In genomic region chr8:110665000-110665399, GRCm38 (mm10) we compare ENCODE assay signal across 11 mouse cellular contexts. TPM values are rescaled to one million over a fixed set of nuclear protein-coding genes. Genes with fewer than 3 reads are reported as not detected.
A peak's percentile ranks its signal among the peaks of the same experiment; 100 is the strongest.
DNase-seq lines count a peak whose midpoint lies in the region; ATAC-seq and TF ChIP-seq lines count a peak whose summit lies in the region.
"Had no signal": no experiment of that assay in that cellular context is flagged by ENCODE, and none has a peak within 500 bp of the region (broad histone marks: within the 10 kb centered on the region; RNA-seq: fewer than 3 reads in every experiment).

No protein-coding gene starts in this region.

- 0 out of 2 replicates have a peak, but pooled peaks cover 9% of the 10 kb centered on the region for H3K36me3 ChIP-seq in embryonic facial prominence, embryonic 15.5 days
- H3K36me3 ChIP-seq in forebrain, embryonic 16.5 days (ENCODE audit: control insufficient read depth, insufficient read depth), result no peaks in the 10 kb centered on the region
- peaks cover 20% of the 10 kb centered on the region for H3K36me3 ChIP-seq in midbrain, embryonic 13.5 days

- no peaks in the 10 kb centered on the region for H3K27me3 ChIP-seq in embryonic facial prominence, embryonic 15.5 days
- H3K27me3 ChIP-seq in forebrain, embryonic 16.5 days (replicated peaks; ENCODE audit: control insufficient read depth, insufficient read depth, low read length), result no peaks in the 10 kb centered on the region
- no peaks in the 10 kb centered on the region for H3K27me3 ChIP-seq in midbrain, embryonic 13.5 days
- H3K27me3 ChIP-seq: limb, embryonic 13.5 days; stomach, embryonic 15.5 days had no signal

- H3K4me1 ChIP-seq in embryonic facial prominence, embryonic 15.5 days, result peaks cover 26% of the 10 kb centered on the region
- H3K4me1 ChIP-seq in forebrain, embryonic 16.5 days (replicated peaks; ENCODE audit: control insufficient read depth, insufficient read depth, low read length), result peaks cover 26% of the 10 kb centered on the region
- H3K4me1 ChIP-seq in midbrain, embryonic 13.5 days (replicated peaks), result peaks cover 27% of the 10 kb centered on the region

- H3K9me3 ChIP-seq in embryonic facial prominence, embryonic 15.5 days (replicated peaks), result no peaks in the 10 kb centered on the region
- no peaks in the 10 kb centered on the region for H3K9me3 ChIP-seq in forebrain, embryonic 16.5 days (ENCODE audit: control insufficient read depth, low read length)
- H3K9me3 ChIP-seq in midbrain, embryonic 13.5 days, result no peaks in the 10 kb centered on the region
- H3K9me3 ChIP-seq: limb, embryonic 13.5 days; stomach, embryonic 15.5 days had no signal

- no peak overlapping the region for H3K4me2 ChIP-seq in embryonic facial prominence, embryonic 15.5 days (replicated peaks)
- H3K4me2 ChIP-seq in forebrain, embryonic 16.5 days (ENCODE audit: low read length), result no peak overlapping the region
- no peak overlapping the region for H3K4me2 ChIP-seq in midbrain, embryonic 13.5 days (replicated peaks)
- H3K4me2 ChIP-seq: limb, embryonic 13.5 days; stomach, embryonic 15.5 days had no signal

- 79% methylated on average over 3 of the region's 3 CpGs for WGBS in embryonic facial prominence, embryonic 15.5 days
- 38% methylated on average over 3 of the region's 3 CpGs for WGBS in forebrain, embryonic 16.5 days
- 78% methylated on average over 3 of the region's 3 CpGs for WGBS in midbrain, embryonic 13.5 days

- peak overlapping the region; percentile 85 for H3K27ac ChIP-seq in layer of hippocampus, adult 2 months
- H3K27ac ChIP-seq in embryonic facial prominence, embryonic 15.5 days (replicated peaks), result peak overlapping the region; percentile 74
- H3K27ac ChIP-seq in forebrain, embryonic 16.5 days (ENCODE audit: low read length), result peak overlapping the region; percentile 82
- H3K27ac ChIP-seq in midbrain, embryonic 13.5 days, result peak overlapping the region; percentile 83
- H3K27ac ChIP-seq: limb, embryonic 13.5 days; stomach, embryonic 15.5 days had no signal

- no peak overlapping the region for H3K4me3 ChIP-seq in layer of hippocampus, adult 2 months
- H3K4me3 ChIP-seq in embryonic facial prominence, embryonic 15.5 days (replicated peaks), result no peak overlapping the region
- no peak overlapping the region for H3K4me3 ChIP-seq in forebrain, embryonic 16.5 days (replicated peaks; ENCODE audit: low read length)
- H3K4me3 ChIP-seq in midbrain, embryonic 13.5 days (replicated peaks), result no peak overlapping the region
- H3K4me3 ChIP-seq: limb, embryonic 13.5 days; stomach, embryonic 15.5 days had no signal

- no peak for DNase-seq in layer of hippocampus, adult 2 months (ENCODE audit: low spot score in 2 of 2)
- no peak for DNase-seq in layer of hippocampus, postnatal 25 days (ENCODE audit: extremely low spot score in 1 of 2, low spot score in 1 of 2)
- DNase-seq in frontal cortex, postnatal 10 days (ENCODE audit: low spot score in 2 of 2), result no peak
- DNase-seq in adrenal gland, postnatal 36 days, result no peak
- DNase-seq in left cerebral cortex, adult 18-20 months (ENCODE audit: low spot score in 2 of 2), result no peak
- DNase-seq: lung, postnatal 14 days had no signal

- no peak for ATAC-seq in embryonic facial prominence, embryonic 15.5 days (ENCODE audit: insufficient number of reproducible peaks, low FRiP score, low TSS enrichment, low read depth)
- peak; percentile 9 for ATAC-seq in forebrain, embryonic 16.5 days
- no peak for ATAC-seq in midbrain, embryonic 13.5 days

- H3K9ac ChIP-seq in embryonic facial prominence, embryonic 15.5 days, result no peak overlapping the region
- H3K9ac ChIP-seq in forebrain, embryonic 16.5 days (replicated peaks; ENCODE audit: low read depth, low read length), result no peak overlapping the region
- no peak overlapping the region; the same call in 1 of the 2 replicates for H3K9ac ChIP-seq in midbrain, embryonic 13.5 days (replicated peaks)
- H3K9ac ChIP-seq: limb, embryonic 13.5 days; stomach, embryonic 15.5 days had no signal

- no peak for TF ChIP-seq CTCF in layer of hippocampus, adult 2 months (conservative IDR thresholded peaks at IDR 0.05)

RNA-seq across cellular contexts. Expression of gene Vac14, which starts 46.6 kb away (rescaled TPM):
- 10 to 100 TPM; 22.8 to 23.4 TPM for total RNA-seq in layer of hippocampus, adult 2 months (2021)
- 10 to 100 TPM; 23.7 to 24.5 TPM for total RNA-seq in layer of hippocampus, postnatal 25 days (2021)
- 17.5 and 18.6 TPM in 2 replicates for polyA plus RNA-seq in embryonic facial prominence, embryonic 15.5 days (2015; fragmentation: Nextera tagmentation; extraction: Ambion mirVana)
- 28.0 and 28.1 TPM in 2 replicates for polyA plus RNA-seq in forebrain, embryonic 16.5 days (2015; fragmentation: Nextera tagmentation; extraction: Ambion mirVana)
- polyA plus RNA-seq in midbrain, embryonic 13.5 days (2015; fragmentation: Nextera tagmentation; extraction: Ambion mirVana), result 21.8 and 23.6 TPM in 2 replicates
- total RNA-seq in adrenal gland, postnatal 36 days (2021), result 10 to 100 TPM; 27.3 to 30.3 TPM
- total RNA-seq in left cerebral cortex, adult 18-20 months (2021), result 10 to 100 TPM; 26.9 to 28.0 TPM

RNA-seq across cellular contexts. Expression of gene Mtss1l, which starts 56.3 kb away (rescaled TPM):
- 100 to 1,000 TPM; 210 TPM for total RNA-seq in layer of hippocampus, adult 2 months (2021)
- total RNA-seq in layer of hippocampus, postnatal 25 days (2021), result 100 to 1,000 TPM; 206 to 252 TPM
- polyA plus RNA-seq in embryonic facial prominence, embryonic 15.5 days (2015; fragmentation: Nextera tagmentation; extraction: Ambion mirVana), result 13.8 and 15.8 TPM in 2 replicates
- polyA plus RNA-seq in forebrain, embryonic 16.5 days (2015; fragmentation: Nextera tagmentation; extraction: Ambion mirVana), result 24.6 and 24.8 TPM in 2 replicates
- polyA plus RNA-seq in midbrain, embryonic 13.5 days (2015; fragmentation: Nextera tagmentation; extraction: Ambion mirVana), result 13.7 and 16.6 TPM in 2 replicates
- total RNA-seq in adrenal gland, postnatal 36 days (2021), result 10 to 100 TPM; 20.8 to 23.1 TPM
- total RNA-seq in left cerebral cortex, adult 18-20 months (2021), result 100 to 1,000 TPM; 208 to 219 TPM

Comparison
In these comparisons a context has a peak if more than half of its experiments do, and no peak if none do; other contexts are left out.
1. RNA of gene Mtss1l, which starts 56.3 kb away (total RNA-seq): 206 to 252 TPM in layer of hippocampus, postnatal 25 days, 208 to 219 TPM in left cerebral cortex, adult 18-20 months and 210 TPM in layer of hippocampus, adult 2 months; 20.8 to 23.1 TPM in adrenal gland, postnatal 36 days; every median in the first group is over 4 times any median in the second.
2. Peak in every context shown above with its lines, with median percentiles within 50 percentile points of each other: H3K27ac ChIP-seq.